Mouse (Mus musculus) liver, adult 2 months (tissue): ENCODE data around the gene Olfr342.

Experiments used
- CTCF ChIP-seq: fragments of 200-500 bp; IDR thresholded peaks from 2 replicates; pipeline ENCODE4 v1.5.1; 2011; ENCODE audit warnings: low read depth, low read length, control low read depth
- POLR2A ChIP-seq: fragments of 200-500 bp; IDR thresholded peaks from 2 replicates; pipeline ENCODE4 v1.6.1; 2011; ENCODE audit warnings: low read length, control low read depth; ENCODE audit not compliant: insufficient read depth; ENCODE audit errors: extremely low read depth

GRCm38 (mm10) chr2:36524698-36525097 is at the start of gene Olfr342:
- TF ChIP-seq CTCF = no peak
- TF ChIP-seq POLR2A = no peak
